Mouse (Mus musculus): ENCODE measurements around the gene Rora.

DNA sequence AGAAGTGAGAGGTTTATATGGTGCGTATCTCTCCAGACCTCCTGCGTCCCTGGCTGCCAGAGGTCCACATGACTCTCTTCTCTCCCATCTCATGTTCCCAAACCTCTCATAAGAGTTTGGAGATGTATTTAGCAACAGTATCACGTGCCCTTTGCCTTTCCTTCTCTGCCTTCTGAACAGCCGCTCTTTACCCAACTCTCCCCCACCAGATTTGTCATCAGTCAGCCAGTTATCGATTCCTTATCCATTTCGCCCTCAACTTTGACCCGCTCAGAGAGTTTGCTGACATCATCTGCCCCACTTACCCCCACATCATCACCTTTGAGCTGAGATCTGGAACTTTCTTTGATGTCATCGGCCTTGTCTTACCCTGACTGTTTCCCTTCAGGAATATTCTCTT, 230.1 kb downstream of the Rora start:
- TF ChIP-seq POLR2A (IDR thresholded peaks at IDR 0.05; ENCODE audit: control insufficient read depth, extremely low read depth, insufficient read depth, low read length, poor library complexity): no peak
- no peak for TF ChIP-seq CTCF (IDR thresholded peaks at IDR 0.05; ENCODE audit: borderline replicate concordance, control insufficient read depth, extremely low read depth, insufficient read depth, low read length, poor library complexity)

Data from thymus, adult 2 months (tissue).